Mouse (Mus musculus) small intestine, adult 2 months (tissue): Measurements from ENCODE around the gene Mtmr10.

Experiments
- CTCF ChIP-seq: fragments of 200-500 bp; IDR thresholded peaks from 2 replicates; pipeline ENCODE4 v1.5.1; 2012; ENCODE audit warnings: low read depth, mild to moderate bottlenecking, control low read depth, inconsistent platforms, low read length, moderate library complexity, mixed read lengths; ENCODE audit not compliant: insufficient replicate concordance, insufficient read length; ENCODE audit errors: extremely low read depth
- POLR2A ChIP-seq: fragments of 200-500 bp; IDR thresholded peaks from 2 replicates; pipeline ENCODE4 v1.6.1; 2012; ENCODE audit warnings: low read depth, mild to moderate bottlenecking, control low read depth, inconsistent platforms, low read length, moderate library complexity

DNA sequence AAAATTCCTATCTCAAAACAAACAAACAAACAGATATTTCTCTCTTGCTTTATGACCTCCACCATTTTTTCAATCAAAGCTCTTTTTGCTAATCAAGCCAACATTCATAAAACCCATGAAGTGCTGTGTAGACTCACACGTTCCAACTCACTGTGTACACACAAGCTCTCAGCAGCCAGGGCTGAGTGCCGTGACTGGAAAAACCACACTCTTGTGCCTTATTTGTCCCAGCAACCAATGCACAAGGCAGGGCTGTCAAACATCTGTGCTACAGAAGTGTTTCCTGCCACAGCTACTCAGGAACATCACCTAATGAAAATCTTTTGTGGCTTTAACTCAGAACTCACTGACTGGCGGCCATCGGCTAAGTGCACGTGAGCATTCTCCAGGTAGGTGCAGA lies 78.4 kb downstream of the Mtmr10 start:
- TF ChIP-seq CTCF = no peak
- TF ChIP-seq POLR2A = no peak
